Mouse (Mus musculus) layer of hippocampus, adult 2 months (tissue): ENCODE results near the gene Ovch2. TPM values are rescaled to one million over a fixed set of nuclear protein-coding genes. Genes with fewer than 3 reads are reported as not detected.
"Not testable (repeated sequence)": the region's sequence is repeated elsewhere in the genome, so short reads cannot be mapped to it uniquely, and the experiment has no call there.

ENCODE experiments used
- DNase-seq, 2 experiments: peaks; one replicate each; pipeline ENCODE4 v3.0.0; 2022; ENCODE audit warnings: low spot score in 2 of 2
- H3K27ac ChIP-seq: fragments of 200-600 bp; 2 replicates; pipeline ENCODE4 v1.8.1; 2022
- H3K4me3 ChIP-seq: fragments of 200-600 bp; 2 replicates; pipeline ENCODE4 v1.8.1; 2022; ENCODE audit warnings: mild to moderate bottlenecking
- CTCF ChIP-seq: fragments of 200-600 bp; conservative IDR thresholded peaks from 2 replicates; pipeline ENCODE4 v1.8.1; 2022; ENCODE audit warnings: antibody characterized with exemption, mild to moderate bottlenecking, moderate library complexity
- long read RNA-seq, 2 experiments: library from polyadenylated mRNA; stranded (forward); transcript quantifications; one replicate each; pipeline ENCODE4 v2.0.0; 2021; ENCODE audit warnings: borderline mapping rate in 2 of 2
- total RNA-seq, 2 experiments: library from RNA; stranded (reverse); gene quantifications; 2 replicates each; pipeline ENCODE4 v1.2.3; 2021

Ovch2 gene
- total RNA-seq, result not detected
- long read RNA-seq, experiment 1, result 0 reads
- long read RNA-seq, experiment 2, result 0 reads

DNA sequence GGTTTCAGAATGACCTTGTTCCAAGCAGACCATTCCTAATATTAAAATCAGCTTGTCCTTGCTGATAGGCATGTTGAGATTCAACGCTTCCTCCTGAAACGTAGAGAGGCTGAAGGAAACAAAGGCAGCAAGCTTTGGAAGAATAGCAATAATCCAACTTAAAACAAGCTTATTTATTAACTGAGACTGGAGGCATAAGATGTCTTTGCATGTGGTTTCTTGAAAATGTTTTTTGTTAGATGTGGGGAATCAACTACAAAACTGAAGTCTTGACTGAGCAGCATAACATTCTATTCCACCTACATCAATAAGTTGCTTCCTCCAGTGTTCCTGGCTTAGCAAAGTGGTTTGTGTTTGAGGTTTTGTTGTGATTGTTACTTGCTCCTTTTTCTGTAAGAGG is at the start of gene Ovch2:
TSS of gene Ovch2 (minus strand) at position 101 of the 400 bp plus-strand sequence.
- TF ChIP-seq CTCF, result no peak
- Histone ChIP-seq H3K4me3 (no peak within 1 kb of the TSS), H3K27ac (no peak within 1 kb of the TSS)
- DNase-seq, result no peak

DNA sequence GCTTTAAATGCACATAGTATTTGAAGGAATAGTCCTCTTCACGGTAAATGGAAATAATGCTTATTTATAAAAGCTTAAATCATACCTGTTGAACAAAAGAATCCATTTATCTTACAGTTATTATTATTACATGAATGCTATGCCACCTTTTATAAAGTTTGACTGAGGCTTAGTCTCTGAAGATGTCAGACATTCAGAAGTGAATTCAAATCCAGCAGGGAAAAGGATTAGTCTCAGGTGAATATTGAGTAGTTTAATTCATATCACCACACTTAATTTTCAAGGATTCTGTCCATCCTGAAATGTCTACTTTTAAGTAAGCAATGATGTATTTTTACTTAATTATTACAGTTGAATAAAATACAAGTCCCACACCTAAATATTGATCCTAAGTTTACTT is 46.4 kb upstream of the Ovch2 start, which contains the start of gene Olfr470:
TSS of gene Olfr470 (minus strand) at position 101 of the 400 bp plus-strand sequence.
- DNase-seq, H3K4me3 ChIP-seq, H3K27ac ChIP-seq: not testable (repeated sequence)

DNA sequence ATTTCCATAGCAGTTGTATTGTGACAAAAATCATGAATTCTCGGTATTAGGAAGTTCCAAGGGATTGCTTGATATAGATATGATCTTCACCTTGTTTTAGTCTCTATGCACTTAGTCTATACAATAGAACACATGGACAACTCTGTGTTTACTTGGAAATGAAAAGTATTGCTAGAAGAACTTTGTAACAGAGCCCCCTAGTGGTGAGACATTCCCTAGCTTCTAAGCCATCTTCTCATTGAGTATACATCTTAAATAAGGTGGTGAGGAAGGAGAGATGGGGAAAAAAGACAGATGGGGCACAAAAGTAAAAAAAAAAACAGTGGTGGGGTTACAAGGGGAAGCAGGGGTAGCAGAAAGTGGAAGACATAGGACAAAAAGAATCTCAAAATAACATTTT is 40.7 kb upstream of the Ovch2 start:
- peak; percentile 66 for TF ChIP-seq CTCF
- DNase-seq, result no peak

DNA sequence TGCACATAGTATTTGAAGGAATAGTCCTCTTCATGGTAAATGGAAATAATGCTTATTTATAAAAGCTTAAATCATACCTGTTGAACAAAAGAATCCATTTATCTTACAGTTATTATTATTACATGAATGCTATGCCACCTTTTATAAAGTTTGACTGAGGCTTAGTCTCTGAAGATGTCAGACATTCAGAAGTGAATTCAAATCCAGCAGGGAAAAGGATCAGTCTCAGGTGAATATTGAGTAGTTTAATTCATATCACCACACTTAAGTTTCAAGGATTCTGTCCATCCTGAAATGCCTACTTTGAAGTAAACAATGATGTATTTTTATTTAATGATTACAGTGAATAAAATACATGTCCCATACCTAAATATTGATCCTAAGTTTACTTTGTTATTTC is 24.4 kb upstream of the Ovch2 start, which contains the start of gene Olfr469:
TSS of gene Olfr469 (minus strand) at position 101 of the 400 bp plus-strand sequence.
- H3K4me3 ChIP-seq, H3K27ac ChIP-seq, DNase-seq: not testable (repeated sequence)

More for the DNA sequence above, 40.7 kb upstream of the Ovch2 start:
- Histone ChIP-seq H3K27ac (no peak overlapping the region), H3K4me3 (no peak overlapping the region)

DNA sequence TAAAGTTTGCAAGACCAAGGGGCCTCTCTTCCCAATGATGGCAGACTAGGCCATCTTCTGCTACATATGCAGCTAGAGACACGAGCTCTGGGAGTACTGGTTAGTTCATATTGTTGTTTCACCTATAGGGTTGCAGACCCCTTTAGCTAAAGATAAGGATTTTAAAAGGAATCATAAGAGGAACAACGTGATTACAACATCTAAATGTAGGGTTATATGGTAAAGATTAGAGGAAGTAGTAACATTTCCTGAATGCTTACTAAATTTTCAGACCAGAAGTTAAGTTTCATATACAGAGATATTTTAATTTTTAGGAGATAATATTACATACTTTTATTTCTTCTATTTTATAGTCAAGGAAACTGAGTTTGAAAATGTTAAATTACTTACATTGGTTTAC is 22.9 kb upstream of the Ovch2 start:
- H3K27ac ChIP-seq, H3K4me3 ChIP-seq, DNase-seq: not testable (repeated sequence)

DNA sequence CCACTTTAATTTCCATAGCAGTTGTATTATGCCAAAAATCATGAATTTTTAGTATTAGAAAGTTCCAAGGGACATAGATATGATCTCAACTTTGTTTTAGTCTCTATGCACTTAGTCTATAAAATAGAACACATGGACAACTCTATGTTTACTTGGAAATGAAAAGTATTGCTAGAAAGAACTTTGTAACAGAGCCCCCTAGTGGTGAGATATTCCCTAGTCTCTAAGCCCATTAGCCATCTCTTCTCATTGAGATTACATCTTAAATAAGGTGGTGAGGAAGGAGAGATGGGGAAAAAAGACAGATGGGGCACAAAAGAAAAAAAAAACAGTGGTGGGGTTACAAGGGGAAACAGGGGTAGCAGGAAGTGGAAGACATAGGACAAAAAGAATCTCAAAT is 18.4 kb upstream of the Ovch2 start:
- H3K4me3 ChIP-seq, result no peak overlapping the region
- peak; percentile 66 for TF ChIP-seq CTCF
- no peak for DNase-seq
- no peak overlapping the region for H3K27ac ChIP-seq

DNA sequence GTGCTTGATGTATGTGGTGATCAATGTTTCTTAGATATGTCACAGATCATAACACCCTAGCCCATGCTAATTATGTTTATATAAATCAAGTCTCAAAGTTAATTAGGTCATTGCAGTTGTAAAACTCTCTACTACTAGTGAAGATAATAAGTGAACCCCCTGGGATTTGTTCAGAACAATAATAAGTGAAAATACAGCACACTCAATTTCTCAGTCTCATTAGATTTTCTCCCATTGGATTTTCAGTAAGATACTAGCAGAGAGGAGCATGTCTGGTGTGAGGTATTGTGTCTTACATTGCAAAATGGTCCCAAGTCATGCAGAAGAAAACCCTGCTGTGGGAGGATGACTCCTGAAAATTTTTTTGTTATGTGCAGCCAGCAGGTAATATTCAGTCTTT is 11.0 kb upstream of the Ovch2 start, which contains the start of gene Olfr467:
TSS of gene Olfr467 (plus strand) at position 301 of the 400 bp plus-strand sequence.
- no peak for DNase-seq
- no peak for TF ChIP-seq CTCF
- no peak within 1 kb of the TSS for H3K27ac ChIP-seq
- no peak within 1 kb of the TSS for H3K4me3 ChIP-seq

DNA sequence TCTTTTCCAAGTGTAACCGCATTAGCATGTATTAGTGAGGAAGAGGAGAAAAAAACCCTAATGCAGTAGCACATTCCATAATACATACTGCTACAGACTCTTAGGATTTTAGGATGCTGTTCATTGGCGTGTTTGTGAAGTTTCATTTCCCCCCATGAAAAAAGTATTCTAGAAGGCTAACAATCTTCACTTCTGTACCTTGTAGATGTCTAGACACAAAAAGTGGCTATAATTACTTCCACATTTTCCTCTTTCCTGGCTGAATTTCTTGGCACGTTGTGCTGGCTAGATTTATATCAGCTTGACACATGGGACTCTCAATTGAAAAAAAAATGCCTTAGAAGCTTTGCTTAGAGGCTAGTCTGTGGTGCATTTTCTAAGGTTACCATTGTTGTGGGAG is 1.1 kb upstream of the Ovch2 start:
- no peak overlapping the region for H3K27ac ChIP-seq
- DNase-seq, result no peak
- no peak for TF ChIP-seq CTCF
- H3K4me3 ChIP-seq, result no peak overlapping the region

DNA sequence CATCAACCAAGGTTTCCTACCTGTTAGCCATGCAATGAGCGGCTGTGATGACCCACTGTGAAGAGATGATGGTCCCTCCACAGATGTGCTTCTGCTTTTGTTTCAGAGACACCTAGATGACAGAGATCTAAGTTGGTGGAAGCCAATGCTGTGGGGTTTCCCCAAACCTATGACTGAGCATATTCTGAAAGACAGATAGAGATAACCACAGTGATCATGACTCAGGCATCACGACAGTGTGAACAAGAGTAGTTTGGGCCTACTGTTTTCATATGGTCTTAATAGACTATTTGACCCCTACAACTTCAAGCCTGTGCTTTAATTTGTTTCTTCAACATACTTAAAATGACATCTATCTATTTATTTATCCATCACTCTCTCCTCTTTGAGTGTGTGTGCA is 4.5 kb downstream of the Ovch2 start:
- H3K4me3 ChIP-seq, result no peak overlapping the region
- no peak overlapping the region for H3K27ac ChIP-seq
- no peak for DNase-seq
- no peak for TF ChIP-seq CTCF

DNA sequence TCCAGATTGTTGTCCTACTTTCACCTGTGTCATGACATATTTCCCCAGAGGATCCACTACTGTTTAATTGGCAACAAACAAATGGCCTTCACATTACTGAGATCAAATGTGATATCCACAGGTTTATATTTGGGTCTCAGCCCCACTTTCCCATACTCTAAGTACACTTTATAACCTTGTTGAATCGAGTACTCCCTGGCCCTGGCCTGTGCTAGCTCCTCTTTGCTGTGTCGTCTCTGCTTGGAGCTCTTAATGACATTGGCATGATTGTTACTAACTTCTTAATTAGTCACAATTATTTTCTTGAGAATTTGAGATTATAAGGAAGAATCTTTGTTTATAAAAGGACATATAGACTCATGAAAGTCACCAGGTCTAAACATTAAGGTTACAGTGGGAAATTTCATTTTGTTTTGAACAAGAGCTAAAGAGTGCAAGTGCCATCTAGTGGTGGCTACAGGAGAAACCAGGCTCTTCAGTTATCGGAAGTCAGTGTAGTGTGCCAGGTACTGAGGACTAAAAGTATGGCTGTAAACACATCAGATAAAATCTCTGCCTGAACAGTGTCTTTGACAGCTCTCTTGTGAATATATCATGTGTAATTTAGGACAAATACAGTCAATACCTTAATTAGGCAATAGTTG is 12.9 kb downstream of the Ovch2 start:
- peak; percentile 89 for TF ChIP-seq CTCF
- DNase-seq, result peak; percentile 13 to 18
- Histone ChIP-seq H3K4me3 (no peak overlapping the region), H3K27ac (no peak overlapping the region)

DNA sequence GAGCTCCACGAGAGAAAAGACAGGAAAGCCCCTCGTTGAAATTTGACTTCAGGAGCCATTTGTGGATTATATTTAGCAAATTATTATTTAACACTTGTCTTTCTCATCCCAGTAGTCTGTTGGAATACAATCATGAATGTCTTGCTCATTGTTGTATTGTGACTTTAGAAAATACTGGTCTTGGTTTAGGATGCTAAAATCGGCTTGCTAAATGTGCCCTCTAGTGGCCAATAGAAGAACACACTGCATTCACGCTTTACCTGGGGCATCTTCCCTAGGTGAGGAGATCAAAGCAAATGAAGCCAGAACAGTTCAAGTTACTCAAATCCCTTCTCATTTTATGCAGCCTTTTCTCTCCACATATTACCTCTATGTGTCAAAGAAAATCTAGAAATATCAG is 21.4 kb downstream of the Ovch2 start:
- peak in 1 of 2 experiments; percentile 16 for DNase-seq
- no peak overlapping the region for H3K27ac ChIP-seq
- TF ChIP-seq CTCF, result peak; percentile 91
- H3K4me3 ChIP-seq, result no peak overlapping the region

DNA sequence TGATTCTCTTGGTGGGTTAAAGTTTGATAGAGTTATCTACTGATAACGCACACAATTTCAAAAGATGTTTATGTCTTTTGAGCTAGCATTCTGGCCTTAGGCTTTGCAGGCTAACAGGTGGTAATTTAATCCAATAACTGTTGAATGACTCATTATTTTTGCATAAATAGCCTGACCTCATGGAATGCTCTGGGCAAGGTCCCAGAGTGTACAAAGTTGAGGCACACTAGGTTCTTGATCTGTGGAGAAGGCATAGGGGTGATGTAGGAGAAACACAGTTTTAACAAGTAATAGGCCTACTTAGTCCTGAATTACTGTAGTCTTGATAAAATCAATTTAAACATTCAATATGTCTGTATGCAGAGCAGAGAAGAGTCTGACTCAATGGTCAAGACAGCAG is 22.8 kb downstream of the Ovch2 start:
- Histone ChIP-seq H3K4me3 (no peak overlapping the region), H3K27ac (no peak overlapping the region)
- no peak for TF ChIP-seq CTCF
- no peak for DNase-seq

DNA sequence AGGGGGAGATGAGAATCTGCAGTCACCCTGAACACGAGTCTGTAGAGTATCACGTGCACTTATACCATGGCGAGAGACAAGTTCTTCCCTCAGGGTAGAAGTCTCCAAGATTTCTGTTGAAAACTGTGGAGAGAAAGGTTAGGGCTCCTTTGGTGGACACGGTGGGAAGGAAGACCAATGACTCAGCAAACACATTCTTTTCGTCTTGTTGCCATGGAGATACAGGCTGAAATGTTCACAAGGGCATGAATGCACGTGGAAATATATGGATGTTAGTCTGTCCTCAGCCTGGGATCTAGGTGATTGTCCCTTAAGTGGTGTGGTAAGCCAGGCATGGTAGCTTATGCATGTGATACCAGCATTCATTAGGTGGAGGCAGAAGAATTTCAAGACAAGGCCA is 30.2 kb downstream of the Ovch2 start:
- no peak for DNase-seq
- Histone ChIP-seq H3K4me3 (no peak overlapping the region), H3K27ac (no peak overlapping the region)
- no peak for TF ChIP-seq CTCF

DNA sequence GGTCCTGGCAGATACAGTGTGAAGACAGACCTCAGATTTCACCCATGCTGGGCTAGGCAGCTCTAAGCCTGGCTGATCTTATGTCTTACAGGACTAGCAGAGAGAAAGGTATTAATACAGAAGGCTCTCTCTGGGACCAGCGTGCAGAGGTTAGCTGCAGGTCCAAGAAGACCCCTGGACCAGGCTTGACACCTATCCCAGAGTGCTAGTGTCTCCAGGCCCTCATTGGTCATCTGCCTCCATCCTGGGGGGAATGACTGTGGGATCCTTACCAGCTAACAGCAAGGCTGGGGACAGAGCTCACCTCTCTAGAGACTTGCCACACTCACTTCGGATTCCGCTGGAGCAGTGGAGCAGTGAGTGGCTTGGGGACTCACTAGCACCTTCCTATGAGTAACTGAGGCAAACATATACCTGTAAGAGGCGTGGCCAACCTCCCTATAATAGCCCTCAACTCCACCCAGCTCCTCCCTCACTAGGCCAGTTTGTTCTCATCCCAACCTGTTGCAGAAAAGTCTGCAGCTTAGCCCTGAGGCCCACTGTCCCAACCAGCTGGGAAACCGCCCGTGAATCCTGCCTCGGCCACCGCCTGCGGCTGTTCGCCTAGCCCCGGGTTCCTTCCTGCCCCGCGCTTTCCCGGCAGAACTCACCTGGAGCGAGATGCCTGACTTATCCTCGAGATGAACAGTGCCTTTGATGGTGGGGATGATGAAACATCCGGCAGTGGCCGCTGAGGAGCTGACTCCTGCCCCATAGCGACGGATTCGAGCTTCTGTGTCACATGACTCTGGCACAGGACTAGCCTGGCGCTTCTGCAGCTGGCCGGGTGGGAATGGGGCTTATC is 43.5 kb downstream of the Ovch2 start, which contains the start of gene Cyb5r2:
TSS of gene Cyb5r2 (minus strand) at position 725 of the 844 bp plus-strand sequence.
- TF ChIP-seq CTCF, result peak; percentile 34
- no peak for DNase-seq
- peak within 1 kb of the TSS; percentile 38 for H3K4me3 ChIP-seq
- no peak within 1 kb of the TSS for H3K27ac ChIP-seq
